Mouse (Mus musculus): Measurements from ENCODE around the gene Bcas3.

The Bcas3 gene

DNA sequence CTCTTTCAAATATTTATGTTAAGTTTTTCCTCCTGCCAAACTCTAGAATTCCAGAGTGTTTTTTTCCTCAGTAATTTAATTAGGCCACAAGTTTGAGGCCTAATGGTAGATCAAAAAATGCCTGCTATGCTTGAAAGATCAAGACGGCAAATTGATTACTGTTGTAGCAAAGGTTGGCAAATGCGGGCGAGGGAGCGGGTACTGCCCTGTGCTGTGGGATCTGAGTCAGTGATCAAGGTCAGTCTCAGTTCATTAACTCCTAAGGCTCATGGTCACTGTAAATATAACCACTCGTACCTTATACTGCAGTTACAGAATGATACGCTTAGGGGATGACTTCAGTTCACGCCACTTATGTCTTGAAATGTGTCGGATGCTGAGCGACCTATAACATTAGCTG is 296.4 kb downstream of the Bcas3 start:
- no peak for DNase-seq (ENCODE audit: low read depth in 1 of 2, low spot score in 2 of 2)

DNA sequence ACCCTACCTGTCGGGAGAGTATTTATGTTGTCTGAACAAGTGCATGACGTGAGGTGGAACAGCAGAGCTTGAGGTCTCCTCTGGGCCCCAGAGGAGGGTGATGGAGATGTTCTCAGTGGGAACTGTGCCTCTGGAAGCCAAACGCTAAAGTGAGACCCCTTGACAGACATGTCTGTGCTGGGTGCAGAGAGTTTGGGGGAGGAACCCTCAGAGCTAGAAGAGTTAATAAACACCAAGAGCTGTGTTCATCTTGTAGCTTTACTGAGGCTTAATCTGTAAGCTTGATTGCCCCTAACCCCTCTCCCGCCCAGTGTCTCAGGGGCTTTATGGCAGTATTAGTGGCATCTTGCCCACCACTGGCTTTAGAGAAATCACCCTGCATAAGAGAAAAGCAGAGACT is 304.5 kb downstream of the Bcas3 start:
- DNase-seq (ENCODE audit: low read depth in 1 of 2, low spot score in 2 of 2): no peak

DNA sequence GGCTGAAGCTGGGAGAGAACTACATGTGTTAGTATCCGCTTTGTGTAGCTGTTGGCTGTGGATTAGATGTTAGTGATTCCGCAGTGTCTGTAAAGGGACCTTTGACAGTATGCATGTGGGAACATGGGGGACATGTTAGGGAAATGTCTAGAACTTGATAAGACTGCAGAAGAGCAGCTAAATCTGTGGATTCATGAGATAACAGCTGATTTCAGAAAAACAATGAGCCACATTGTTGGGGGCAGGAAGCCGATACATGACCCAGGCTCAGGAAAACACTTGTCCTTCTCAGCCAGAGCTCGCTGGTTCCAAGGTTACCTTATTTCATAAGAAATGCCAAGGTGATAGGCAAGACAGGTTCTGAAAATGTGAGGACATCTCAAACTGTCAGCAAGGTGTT is 307.3 kb downstream of the Bcas3 start:
- DNase-seq (ENCODE audit: low read depth in 1 of 2, low spot score in 2 of 2): no peak

DNA sequence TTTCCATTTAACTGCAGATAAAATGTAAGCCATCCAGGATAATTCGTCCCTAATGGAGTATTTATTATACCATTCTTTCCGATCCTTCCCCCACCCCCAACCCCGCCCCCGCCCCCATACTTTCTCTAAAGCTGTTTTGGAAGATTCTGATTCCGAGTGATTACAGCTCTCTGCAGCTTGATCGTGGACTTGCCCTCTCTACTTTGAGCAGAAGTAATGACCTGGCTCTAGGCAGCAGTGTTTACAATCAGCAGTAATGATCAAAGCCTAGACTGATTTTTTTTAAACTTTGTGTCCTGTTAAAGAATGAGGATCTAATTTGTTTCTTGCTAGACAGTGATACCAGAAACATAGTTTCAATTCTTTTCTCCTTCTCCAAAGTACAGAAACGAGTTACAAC is 314.2 kb downstream of the Bcas3 start:
- no peak for DNase-seq (ENCODE audit: low read depth in 1 of 2, low spot score in 2 of 2)

DNA sequence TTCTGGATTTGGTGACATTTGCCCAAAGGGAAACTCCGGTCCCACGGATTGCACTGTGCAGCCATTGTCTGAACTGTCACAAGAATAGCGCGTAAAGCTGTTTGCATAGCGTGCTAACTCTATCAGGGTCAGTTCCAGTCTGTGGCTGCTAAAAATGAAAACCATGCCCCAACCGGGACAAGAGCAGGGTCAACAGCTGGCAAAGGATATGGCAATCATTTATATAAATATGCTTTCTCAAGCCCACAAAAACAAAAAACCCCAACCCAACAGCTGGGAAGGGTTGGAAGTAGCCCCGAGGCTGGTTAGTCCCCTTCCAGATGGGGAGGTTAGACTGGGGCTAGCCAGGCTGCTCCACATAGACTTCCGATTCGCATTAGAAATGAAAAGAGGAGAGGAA is 314.8 kb downstream of the Bcas3 start:
- no peak for DNase-seq (ENCODE audit: low read depth in 1 of 2, low spot score in 2 of 2)

DNA sequence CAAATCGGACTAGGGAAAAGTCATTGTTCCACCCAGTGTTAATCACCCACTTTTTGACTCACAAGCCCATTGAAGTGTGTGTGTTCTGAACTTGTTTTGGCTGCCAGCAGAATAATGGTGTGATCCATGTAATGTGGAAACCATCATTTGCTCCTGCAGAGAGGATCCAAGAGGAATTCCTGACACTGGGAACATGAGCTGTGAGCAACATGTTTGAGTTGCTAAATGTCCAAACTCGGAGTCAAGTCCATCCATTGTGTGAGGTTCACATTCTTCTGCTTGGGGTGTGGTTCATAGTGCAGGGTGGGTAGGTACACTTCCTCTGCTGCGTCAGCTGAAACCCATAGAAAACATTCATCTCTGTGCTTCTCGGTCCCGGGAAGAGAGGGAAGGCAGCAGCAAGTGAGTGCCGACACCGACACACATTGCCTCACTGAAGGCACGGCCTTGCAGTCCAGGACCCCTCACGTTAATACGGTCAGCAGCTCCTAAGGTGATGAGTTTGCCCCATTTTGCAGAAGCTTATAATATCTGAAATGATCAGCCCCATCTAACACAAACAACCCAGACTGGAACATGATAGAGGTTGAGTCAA is 320.0 kb downstream of the Bcas3 start:
- no peak for DNase-seq (ENCODE audit: low read depth in 1 of 2, low spot score in 2 of 2)

DNA sequence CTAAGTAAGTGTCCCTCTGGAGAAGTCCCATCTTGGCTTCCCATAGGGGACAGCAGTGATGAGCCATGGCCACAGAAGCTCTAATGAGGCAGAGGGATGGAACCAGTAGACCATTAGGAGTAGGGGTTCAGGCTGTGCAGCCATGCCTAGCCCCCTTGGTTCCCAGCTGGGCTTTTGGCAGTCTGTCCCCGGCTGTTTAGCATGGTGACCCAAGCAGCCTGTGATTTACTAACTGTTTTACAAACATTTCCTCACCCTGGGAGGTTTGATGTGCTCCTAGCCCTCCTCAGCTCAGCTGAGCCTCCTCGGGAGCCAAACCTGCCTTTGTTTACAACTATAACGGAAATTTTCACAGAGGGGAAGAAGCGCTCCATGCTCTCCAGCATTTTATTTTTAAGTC is 322.3 kb downstream of the Bcas3 start:
- DNase-seq (ENCODE audit: low read depth in 1 of 2, low spot score in 2 of 2): no peak

DNA sequence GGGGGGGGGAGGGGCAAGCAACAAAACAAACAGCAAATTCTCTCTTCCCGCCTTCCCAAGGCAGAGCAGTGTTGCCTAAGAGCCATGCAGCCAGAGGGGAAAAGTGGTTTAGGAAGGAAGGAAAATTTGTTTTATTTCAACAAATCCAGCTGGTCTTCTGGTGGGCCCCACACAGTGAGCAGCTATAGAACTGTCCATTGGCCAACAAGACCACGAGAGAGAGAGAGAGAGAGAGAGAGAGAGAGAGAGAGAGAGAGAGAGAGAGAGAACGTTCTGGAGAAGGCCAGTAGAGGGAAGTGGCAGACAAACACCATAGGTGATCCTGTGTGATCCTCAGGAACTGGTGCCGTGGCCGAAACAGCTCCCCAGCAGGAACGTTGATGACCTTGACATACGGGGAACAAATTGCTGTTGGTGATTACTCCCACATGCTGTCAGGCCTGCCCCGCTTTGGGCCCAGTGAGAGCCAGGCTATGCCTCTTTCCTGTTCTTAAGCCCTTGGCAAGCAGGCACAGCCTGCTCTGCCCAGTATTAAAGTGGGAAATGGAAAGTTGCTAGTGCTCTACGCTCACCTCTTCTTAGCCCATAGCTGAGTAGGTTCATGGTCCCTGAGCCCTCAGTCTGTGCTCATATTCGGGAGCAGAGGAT is 323.5 kb downstream of the Bcas3 start:
- DNase-seq (ENCODE audit: low read depth in 1 of 2, low spot score in 2 of 2): no peak

DNA sequence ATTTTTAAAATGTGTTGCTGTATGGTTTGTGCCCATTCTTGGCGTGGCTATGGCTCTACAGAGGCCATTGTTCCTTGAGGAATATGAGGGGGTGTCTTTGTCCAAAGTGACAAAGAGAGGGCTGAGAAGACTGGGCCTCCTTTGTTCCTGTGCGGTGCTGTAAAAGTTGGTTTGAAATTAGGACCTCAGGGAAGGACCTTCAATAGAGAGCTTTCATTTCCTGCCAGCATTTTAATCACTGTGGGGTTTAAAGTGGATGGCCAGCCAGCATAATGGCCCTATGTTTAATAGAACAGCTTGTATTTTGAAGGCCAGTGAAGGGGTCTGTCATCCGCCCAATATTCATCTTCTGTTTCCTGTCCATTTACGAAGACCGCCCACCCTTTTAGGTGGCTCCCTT is 325.7 kb downstream of the Bcas3 start:
- no peak for DNase-seq (ENCODE audit: low read depth in 1 of 2, low spot score in 2 of 2)

DNA sequence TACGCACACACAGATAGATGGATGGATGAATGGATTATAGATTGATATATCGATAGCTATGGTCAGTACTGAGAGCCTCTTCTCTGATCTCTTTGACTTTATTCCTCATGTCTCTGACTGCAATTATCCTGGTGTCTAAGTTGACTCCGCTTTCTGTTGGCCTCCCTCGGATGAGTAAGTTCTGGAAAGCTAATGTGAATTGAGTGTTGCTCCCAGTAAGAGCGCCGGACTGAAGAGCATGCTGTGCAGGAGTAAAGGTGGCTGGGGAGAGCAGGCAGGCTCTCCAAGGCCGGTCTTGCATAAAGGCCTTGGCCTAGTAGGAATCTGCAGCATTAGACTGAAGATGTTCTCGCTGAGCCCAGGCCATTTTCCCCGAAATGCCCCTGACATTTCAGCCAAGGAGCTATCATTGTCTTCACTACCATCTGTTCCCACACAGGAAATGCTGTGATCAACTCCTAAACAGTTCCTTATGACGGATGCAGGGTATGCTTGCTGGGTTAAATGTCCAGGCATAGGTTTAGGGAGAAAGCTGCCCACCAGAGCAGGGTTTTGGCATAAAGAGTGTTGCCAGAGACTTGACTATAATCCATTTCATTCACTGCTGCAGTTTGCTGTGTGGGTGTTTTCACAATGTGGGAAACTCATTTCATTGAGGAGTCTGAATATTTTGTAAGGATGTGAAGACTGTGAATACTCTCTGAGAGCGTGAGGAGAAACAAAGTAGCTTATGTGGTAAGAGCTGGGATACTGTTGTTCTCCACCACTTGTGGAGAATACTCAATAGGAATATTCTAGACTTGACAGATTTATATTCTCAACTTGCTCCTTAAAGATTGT is 328.8 kb downstream of the Bcas3 start:
- no peak for DNase-seq (ENCODE audit: low read depth in 1 of 2, low spot score in 2 of 2)

DNA sequence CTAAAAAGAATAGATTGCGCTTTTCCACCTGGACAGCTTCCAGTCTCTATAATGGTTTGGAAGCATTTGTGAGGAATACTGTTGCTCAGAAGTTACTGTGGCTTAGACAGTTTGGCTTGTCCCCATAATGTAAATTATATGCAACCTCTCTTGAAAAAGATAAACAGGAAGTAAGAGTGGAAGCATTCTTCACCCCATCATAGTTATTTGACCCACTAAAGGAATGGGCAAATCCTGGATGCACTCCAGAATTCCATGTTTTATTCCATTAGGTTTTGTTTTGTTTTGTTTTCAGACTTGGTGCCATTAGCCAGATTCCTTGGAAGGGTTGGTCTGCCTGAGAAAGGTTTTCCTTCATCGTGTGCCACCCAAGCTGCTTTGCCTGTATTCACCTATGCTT is 332.0 kb downstream of the Bcas3 start:
- no peak for DNase-seq (ENCODE audit: low read depth in 1 of 2, low spot score in 2 of 2)

DNA sequence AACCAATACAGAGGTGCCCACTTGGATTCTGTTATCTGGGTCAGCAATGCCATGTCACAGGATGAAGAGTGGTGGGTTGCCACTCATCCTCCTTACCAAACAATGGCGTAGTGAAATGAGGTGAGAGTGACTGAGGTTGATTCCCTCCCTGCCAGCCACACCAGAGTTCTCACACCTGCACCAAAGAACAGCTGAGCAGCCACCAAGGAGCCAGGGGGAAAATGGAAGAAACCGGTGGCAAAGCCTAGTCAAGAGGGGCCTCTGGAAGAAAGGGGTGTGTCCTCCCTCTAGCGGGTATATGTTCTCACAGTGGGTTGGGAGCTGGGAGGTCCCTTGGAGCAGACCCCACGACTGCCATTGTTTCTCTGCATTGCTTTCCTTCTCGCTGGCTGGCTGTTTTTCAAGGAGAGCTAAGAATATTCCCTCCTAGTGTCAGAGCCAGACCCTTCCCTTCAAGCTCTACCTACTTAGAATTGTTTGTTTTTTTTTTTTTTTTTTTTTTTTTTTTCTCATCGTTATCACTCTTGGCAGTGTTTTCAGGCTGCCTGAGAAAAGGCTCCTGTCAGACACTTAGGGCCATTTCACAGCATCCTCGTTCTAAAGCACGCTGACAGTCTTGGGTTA is 335.0 kb downstream of the Bcas3 start:
- no peak for DNase-seq (ENCODE audit: low read depth in 1 of 2, low spot score in 2 of 2)

DNA sequence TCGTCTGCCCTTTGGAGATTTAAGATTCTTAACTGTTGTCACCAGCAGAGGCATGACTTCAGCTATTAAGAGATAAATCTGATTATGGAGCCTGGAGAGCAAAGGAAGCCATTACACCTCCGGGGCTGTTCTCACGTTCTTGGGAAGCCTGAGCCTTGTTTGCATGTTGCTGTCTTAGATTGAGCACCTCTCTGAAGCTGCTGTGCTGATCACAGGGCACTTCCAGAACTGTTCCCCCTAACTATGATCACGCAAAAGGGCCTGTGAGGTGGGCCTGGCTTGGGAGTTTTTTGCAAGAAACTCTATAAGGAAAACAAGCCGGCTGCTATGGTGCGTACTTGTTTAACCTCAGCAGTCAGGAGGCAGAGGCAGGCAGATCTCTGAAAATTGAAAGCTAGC is 335.5 kb downstream of the Bcas3 start:
- DNase-seq (ENCODE audit: low read depth in 1 of 2, low spot score in 2 of 2): no peak

DNA sequence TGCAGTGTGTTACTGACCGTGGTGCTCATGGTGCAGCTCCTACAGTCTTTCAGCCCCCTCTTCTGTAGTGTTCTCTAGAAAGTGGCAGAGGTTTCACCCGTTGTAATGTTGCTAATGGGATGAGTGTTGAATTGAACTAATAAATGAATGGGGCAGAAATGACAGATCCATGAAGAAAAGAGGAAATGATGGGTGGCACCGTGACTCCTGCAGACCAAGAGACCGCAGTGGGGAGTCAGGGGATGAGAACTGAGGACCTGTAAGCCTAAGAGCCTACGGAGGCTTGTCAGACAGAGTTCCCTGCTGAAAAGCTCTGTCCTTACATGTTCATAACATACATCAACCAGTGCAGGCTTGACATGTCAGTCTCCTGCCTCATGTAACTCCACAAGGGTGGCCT is 336.3 kb downstream of the Bcas3 start:
- no peak for DNase-seq (ENCODE audit: low read depth in 1 of 2, low spot score in 2 of 2)

DNA sequence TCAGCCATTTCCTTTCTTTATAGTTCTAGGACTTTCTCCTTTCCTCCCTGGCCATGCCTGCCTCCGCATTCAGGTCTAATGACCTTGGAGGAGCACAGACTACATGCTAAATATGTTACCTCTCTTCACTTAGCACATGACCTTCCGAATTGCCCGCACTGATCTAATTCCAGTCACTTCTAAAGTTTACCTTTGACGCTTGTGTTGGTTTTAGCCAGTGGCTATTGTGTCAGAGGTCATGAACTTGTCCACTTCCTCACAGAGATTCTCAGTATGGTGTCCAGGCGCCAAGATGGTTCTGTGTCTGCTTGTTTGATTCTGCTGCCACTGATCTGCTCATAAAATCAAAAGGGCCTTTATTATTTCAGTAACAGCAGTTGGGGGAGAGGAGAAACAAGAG is 338.3 kb downstream of the Bcas3 start:
- DNase-seq (ENCODE audit: low read depth in 1 of 2, low spot score in 2 of 2): no peak

DNA sequence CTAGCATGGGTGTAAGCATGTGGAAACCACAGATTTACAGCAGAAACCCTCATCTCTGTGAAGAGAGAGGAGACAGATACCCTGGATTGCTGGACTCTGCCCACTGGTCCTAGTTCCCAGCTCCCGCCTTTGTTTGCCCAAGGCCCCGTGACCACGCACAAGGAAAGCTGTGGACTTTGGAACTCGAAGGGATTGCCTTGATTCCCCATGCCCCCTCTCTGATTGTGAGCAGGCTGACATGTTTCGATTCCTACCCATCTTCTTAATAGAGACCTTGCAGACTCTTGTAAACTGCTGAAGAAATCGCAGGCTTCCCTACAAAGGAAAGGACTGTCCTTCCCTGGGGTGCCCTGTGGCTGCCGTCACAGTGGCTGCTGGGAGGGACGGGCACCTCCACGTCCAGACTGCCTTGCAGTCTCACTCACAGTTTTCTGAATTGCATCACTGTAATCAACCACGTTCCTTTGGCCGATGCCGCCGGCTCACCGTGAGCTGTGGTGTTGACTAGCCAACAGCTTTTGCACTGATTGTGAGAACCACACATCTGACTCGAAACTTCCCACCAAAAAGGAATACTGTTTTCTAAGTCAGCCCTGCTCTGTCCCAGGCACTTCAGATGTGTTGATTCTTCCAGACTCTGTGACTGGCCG is 342.8 kb downstream of the Bcas3 start:
- DNase-seq (ENCODE audit: low read depth in 1 of 2, low spot score in 2 of 2): no peak

DNA sequence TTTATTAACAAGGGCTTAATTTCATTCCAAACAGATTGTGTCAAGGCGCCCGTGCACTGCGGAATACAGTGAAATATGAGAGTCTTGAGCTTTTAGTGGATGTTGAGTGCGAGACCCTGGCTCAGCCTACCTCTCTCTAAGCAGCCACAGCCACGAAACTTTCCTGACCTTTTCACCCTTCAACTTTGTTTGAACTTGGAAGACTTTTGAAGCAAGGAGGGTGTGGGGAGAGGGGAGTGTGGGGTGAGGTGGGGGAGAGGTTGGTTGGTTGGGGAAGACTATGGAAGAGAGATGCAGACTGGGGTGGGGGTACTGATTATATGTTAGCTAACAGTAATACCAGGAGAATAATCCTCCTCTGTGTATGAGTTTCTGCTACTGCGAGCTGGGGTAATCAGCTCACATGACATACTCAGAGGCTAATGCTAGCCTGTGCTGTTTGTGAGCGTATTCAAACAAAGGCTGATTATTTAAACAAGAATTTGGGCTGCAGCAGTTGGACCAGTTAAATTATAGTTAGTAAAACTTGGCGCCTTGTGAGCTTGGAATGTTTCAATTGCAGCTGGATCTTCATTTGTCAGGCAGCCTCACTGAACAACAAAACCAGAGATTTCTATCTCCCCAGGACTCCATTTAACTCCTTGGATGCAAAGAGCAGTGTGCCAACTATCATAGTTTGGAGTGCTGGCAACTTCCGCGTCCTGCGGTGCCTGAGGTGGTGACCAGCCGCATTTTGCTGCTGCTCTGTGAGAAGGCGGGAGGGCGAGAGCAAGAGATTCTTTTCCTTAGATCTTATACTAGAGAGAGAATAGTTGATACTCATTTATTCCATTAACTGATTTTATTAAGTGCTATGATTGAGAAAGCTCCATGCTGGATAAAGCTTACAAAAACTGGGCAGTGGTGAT is 343.8 kb downstream of the Bcas3 start:
- no peak for DNase-seq (ENCODE audit: low read depth in 1 of 2, low spot score in 2 of 2)

DNA sequence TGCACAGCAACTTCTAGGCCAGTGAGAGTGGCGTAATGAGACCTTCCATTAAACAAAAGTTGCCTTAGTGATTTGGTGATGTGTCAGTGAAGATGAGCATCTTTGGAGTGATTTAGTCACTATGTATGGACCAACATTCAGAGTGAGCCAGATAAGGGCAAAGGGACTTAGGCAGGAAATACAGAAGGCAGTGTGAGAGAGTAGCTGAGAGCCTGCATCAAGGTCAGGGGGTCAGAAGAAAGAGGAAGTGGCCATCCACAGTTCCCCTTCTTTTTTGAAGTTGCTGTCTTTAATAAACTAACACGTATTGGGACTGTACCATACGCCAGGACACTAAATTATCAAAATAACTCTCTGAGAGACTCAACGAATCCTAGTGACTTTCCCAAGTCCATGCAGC is 344.5 kb downstream of the Bcas3 start:
- peak; percentile 15 to 45 for DNase-seq (ENCODE audit: low read depth in 1 of 2, low spot score in 2 of 2)

DNA sequence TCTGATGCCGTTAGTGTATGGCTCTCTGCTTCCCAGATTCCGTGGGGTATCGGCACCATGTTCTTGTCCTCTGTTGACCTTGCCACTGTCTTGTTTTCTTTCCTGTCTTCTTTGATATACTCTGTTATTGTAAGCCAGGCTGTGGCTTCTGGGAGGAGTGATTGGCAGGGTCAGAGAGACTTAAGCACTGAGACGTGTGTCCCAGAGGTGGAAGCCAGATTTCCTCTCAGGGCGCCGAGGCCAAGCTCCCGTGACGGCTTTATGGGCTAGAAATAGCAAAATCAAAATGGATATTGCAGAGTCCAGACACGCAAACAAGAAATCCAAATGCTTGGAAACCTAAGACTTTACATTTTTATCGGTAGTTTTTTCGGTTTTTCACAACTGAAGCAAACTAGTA is 345.3 kb downstream of the Bcas3 start:
- DNase-seq (ENCODE audit: low read depth in 1 of 2, low spot score in 2 of 2): no peak

DNA sequence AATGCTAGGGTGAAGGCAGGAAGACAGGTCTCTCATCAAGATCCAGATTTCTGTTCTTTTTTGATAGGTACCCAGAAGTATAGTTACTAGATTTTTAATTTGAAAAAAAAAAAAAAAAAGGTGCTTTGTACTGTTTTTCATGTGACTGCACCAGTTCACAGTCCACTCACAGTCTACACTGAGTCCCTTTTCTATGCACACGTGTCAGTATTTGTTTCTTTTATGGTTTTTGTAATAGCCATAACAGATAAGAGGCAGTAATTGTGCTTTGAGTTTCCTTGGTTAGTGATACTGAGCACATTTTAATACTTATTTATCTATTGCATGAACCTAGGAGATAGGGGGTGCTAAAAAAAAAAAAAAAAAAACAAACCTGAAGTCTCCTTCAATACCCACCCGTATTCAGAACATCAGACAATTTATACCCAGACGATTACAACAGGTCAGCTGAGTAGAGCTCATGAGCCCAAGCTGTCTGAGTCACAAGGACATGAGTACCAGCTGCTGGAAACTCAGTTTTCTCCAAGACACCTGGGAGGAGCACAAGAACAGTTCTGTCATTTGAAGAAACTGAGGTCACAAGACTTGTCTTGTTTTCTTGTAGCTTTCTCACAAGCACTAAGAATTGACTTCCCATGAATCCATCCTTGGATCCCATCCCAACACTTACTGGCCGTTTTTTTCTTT is 351.2 kb downstream of the Bcas3 start:
- DNase-seq (ENCODE audit: low read depth in 1 of 2, low spot score in 2 of 2): no peak
